Mouse (Mus musculus): ENCODE results near the gene Ubap1l. TPM values are rescaled to one million over a fixed set of nuclear protein-coding genes. Genes with fewer than 3 reads are reported as not detected.

The Ubap1l gene
- total RNA-seq, 2 experiments from 2014 or later, result 0.20 to 0.64 TPM

GRCm38 (mm10) chr9:65411326-65411725, 50.5 kb downstream of the Ubap1l start:
- DNase-seq, result no peak

DNA sequence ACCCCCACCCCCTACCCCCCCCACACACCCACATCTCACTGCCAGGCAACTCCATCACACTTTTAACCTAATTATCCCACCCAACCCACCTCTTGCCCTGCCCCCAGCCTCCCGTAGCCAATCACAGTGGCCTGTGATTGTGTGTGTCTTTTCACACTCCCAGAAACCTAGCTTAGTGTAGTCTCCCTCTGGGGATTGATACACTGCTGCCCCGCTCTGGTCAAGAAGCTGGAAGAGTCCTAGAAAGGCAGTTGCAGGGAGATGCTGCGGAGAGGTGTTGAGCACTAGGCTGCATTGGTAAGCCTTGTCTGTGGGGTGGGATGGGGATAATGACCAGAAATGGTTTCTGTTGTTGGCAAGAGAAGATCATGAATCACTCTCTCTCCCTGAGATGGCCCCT, 56.9 kb downstream of the Ubap1l start:
- DNase-seq, result no peak

- no peak for DNase-seq
These were observed 58.8 kb downstream of the Ubap1l start for GRCm38 (mm10) chr9:65419633-65420032.

DNA sequence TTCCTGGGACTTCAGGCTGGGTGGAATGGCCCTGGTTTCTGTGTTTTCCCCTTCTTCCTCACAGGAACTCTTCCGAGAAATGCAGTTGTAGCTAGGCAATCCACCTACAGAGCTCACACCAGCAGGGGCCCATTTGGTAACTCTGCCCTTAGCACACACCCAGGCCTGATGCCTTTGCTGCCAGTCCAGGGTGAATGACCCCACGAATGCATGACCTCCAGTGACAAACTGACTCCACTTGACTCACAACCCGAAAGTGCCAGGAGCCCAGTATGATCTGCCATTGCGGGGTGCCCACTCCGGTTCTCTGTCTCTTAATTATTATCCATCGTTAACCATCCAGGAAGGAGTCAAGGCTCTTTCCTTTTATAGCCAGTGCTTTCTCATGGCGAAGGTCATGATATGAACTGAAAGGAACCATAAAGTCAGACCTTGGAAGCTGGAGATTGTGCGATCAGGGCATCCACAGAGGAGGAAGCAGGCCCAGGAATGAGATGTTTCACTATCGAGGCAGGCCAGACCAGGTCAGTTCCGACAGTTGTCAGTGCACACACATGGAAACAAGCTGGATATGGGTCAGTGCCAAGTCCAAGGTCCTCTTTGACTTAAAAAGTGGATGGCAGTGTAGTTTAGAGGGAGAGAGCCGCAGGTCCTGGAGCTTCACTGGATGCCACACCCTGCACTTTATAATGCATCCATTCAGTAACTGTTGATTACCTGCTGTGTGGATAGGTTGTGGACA, 62.1 kb downstream of the Ubap1l start, which contains the start of gene Slc51b:
Gene Slc51b (minus strand): TSS at position 196 of the 742 bp plus-strand sequence.
- DNase-seq, result no peak

DNA sequence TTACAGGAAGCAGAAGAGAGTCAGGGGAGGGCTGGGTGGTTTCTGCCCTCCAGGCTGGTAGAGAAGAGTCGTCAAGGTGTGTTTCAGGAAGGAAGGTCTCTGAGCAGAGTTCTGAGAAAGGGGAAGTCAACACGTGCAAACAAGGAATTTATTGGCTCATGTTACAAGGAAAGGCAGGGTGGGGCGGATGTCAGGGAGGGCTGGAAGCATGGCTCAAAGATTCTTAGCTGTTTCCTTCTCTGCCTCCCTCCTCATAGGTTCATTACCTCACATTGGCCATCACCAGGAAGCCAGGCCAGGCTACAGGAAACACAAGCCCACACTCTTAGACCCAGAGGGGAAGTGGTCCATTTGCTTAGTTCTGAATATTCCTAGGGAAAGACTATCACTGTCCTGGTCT, 63.6 kb downstream of the Ubap1l start:
- no peak for DNase-seq

DNA sequence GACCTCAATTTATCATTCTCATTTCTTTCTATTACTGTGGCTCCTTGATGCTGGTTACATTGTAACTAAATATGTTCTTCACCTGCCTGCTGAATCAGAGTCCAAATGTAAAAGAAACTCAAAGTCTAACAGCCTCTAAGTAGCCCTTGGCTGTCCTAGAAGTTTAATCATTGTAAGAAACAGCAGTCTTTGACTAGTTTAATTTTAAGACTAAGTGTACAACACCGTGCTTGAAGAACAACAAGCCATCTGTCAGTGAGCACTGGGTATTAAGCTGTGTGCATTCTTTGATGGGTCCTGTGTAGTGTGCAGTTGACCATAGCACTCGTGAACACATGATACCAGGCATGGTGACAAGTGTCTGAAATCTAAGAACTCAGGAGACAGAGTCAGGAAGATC, 66.7 kb downstream of the Ubap1l start:
- DNase-seq, result no peak

DNA sequence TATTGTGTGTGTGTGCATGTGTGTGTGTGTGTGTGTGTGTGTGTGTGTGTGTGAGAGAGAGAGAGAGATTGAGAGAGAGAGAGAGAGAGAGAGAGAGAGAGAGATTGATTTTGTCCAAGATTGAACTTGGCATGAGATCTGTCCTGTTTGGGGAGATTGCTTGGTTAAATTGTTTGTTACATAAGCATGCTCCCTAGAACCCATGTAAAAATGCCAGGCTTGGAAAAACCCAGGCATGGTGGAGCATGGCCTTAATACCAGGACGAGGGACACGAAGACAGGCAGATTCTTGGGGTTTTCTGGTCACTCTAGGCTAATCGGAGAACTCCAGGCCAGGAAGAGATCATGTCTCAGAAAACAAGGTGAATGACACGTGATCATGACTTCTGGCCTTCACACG, 67.2 kb downstream of the Ubap1l start:
- no peak for DNase-seq

Other genes starting within 250 kb of the Ubap1l start
- under 1 TPM; 0.21 to 0.33 TPM for gene Igdcc3, start 219.9 kb upstream of the Ubap1l start, total RNA-seq (2021)
- 1 to 10 TPM; 3.8 to 5.3 TPM for gene Parp16, start 165.7 kb upstream of the Ubap1l start, total RNA-seq (2021)
- gene Cilp, start 95.9 kb upstream of the Ubap1l start, total RNA-seq (2021), result 100 to 1,000 TPM in 1 of 2 experiments, 10 to 100 TPM in 1; 28.8 to 105 TPM
- 10 to 100 TPM; 44.9 to 60.0 TPM for gene Clpx, start 66.8 kb upstream of the Ubap1l start, total RNA-seq (2021)
- 10 to 100 TPM; 10.1 to 12.7 TPM for gene Pdcd7, start 14.9 kb upstream of the Ubap1l start, total RNA-seq (2021)
- gene Kbtbd13, start 30.6 kb downstream of the Ubap1l start, total RNA-seq (2021), result 10 to 100 TPM; 10.3 to 11.6 TPM
- gene Rasl12, start 37.5 kb downstream of the Ubap1l start, total RNA-seq (2021), result 1 to 10 TPM; 3.1 to 4.4 TPM
- not detected for gene Slc51b, start 61.9 kb downstream of the Ubap1l start, total RNA-seq (2021)
- gene Mtfmt, start 74.7 kb downstream of the Ubap1l start, total RNA-seq (2021), result 1 to 10 TPM; 5.0 to 5.3 TPM
- 10 to 100 TPM in 1 of 2 experiments, 1 to 10 TPM in 1; 6.4 to 10.8 TPM for gene Spg21, start 99.9 kb downstream of the Ubap1l start, total RNA-seq (2021)
- gene Ankdd1a, start 159.2 kb downstream of the Ubap1l start, total RNA-seq (2021), result not detected
- 1 to 10 TPM; 4.7 to 6.3 TPM for gene Plekho2, start 219.0 kb downstream of the Ubap1l start, total RNA-seq (2021)
- not detected for gene Pif1, start 226.1 kb downstream of the Ubap1l start, total RNA-seq (2021)

All from gastrocnemius, postnatal 25 days (tissue).